Mouse (Mus musculus): ENCODE data around the gene Snrnp25.

GRCm38 (mm10) chr11:32159176-32159575, 46.0 kb upstream of the Snrnp25 start:
- no peak for TF ChIP-seq POLR2A (IDR thresholded peaks at IDR 0.05; ENCODE audit: borderline replicate concordance, low read depth, low read length)
- TF ChIP-seq CTCF (IDR thresholded peaks at IDR 0.05; ENCODE audit: low read depth, low read length), result no peak
